17 mouse cellular contexts compared by ENCODE assay signal in genomic region chr16:25424001-25424400, GRCm38 (mm10).
"Had no signal": no experiment of that assay in that cellular context is flagged by ENCODE, and none has a peak within 500 bp of the region (broad histone marks: within the 10 kb centered on the region; RNA-seq: fewer than 3 reads in every experiment).

No protein-coding gene starts in this region.

- DNase-seq: gastrocnemius, adult 2 months; gastrocnemius, postnatal 10 days; gastrocnemius, postnatal 25 days; heart, adult 18-20 months; heart, postnatal 10 days; heart, postnatal 4 days; kidney, adult 18-20 months; kidney, adult 8-10 months; kidney, postnatal 10 days; kidney, postnatal 25 days; layer of hippocampus, adult 9-11 months; layer of hippocampus, postnatal 36 days; left cerebral cortex, postnatal 4 days had no signal

- ATAC-seq: hindbrain, embryonic 16.5 days; inflammation-experienced regulatory T-cells, adult 6 months; intestine, embryonic 15.5 days; intestine, postnatal 0 days had no signal
